Mouse (Mus musculus): ENCODE results near the gene Tcf15. TPM values are rescaled to one million over a fixed set of nuclear protein-coding genes. Genes with fewer than 3 reads are reported as not detected.

Gene Tcf15
- polyA plus RNA-seq, 1 experiment from 2014 or later = 5.5 TPM

- H3K36me3 ChIP-seq = no peaks in the 10 kb centered on the region
- no peaks in the 10 kb centered on the region for H3K9me3 ChIP-seq (replicated peaks)
- ATAC-seq (ENCODE audit: insufficient number of reproducible peaks, low FRiP score, low TSS enrichment, low read depth) = no peak
- WGBS = 69% methylated on average over 7 of the region's 7 CpGs
- H3K4me2 ChIP-seq (replicated peaks) = no peak overlapping the region
- no peak overlapping the region for H3K27ac ChIP-seq (replicated peaks)
- H3K4me1 ChIP-seq = no peaks in the 10 kb centered on the region
- H3K27me3 ChIP-seq = no peaks in the 10 kb centered on the region
- no peak overlapping the region for H3K9ac ChIP-seq
- H3K4me3 ChIP-seq (replicated peaks) = no peak overlapping the region
Observed at GRCm38 (mm10) chr2:152193346-152193710, 50.0 kb downstream of the Tcf15 start.

GRCm38 (mm10) chr2:152194586-152194985 lies 51.2 kb downstream of the Tcf15 start:
- H3K27ac ChIP-seq (replicated peaks) = no peak overlapping the region
- H3K36me3 ChIP-seq = no peaks in the 10 kb centered on the region
- H3K9ac ChIP-seq = no peak overlapping the region
- no peaks in the 10 kb centered on the region for H3K27me3 ChIP-seq
- ATAC-seq (ENCODE audit: insufficient number of reproducible peaks, low FRiP score, low TSS enrichment, low read depth) = no peak
- no peak overlapping the region for H3K4me2 ChIP-seq (replicated peaks)
- H3K4me3 ChIP-seq (replicated peaks) = no peak overlapping the region
- H3K4me1 ChIP-seq = no peaks in the 10 kb centered on the region
- no peaks in the 10 kb centered on the region for H3K9me3 ChIP-seq (replicated peaks)
- 76% methylated on average over 2 of the region's 2 CpGs for WGBS

GRCm38 (mm10) chr2:152196896-152197295 lies 53.5 kb downstream of the Tcf15 start:
- ATAC-seq (ENCODE audit: insufficient number of reproducible peaks, low FRiP score, low TSS enrichment, low read depth) = no peak
- Histone ChIP-seq H3K4me3 (replicated peaks) (no peak overlapping the region), H3K4me2 (replicated peaks) (no peak overlapping the region), H3K9ac (no peak overlapping the region), H3K27ac (replicated peaks) (no peak overlapping the region), H3K36me3 (no peaks in the 10 kb centered on the region), H3K27me3 (no peaks in the 10 kb centered on the region), H3K4me1 (no peaks in the 10 kb centered on the region), H3K9me3 (replicated peaks) (no peaks in the 10 kb centered on the region)
- 32% methylated on average over 3 of the region's 3 CpGs for WGBS

GRCm38 (mm10) chr2:152197301-152197712 lies 53.9 kb downstream of the Tcf15 start:
- H3K9me3 ChIP-seq (replicated peaks) = no peaks in the 10 kb centered on the region
- no peaks in the 10 kb centered on the region for H3K36me3 ChIP-seq
- no peak overlapping the region for H3K27ac ChIP-seq (replicated peaks)
- 47% methylated on average over 10 of the region's 10 CpGs for WGBS
- H3K4me1 ChIP-seq = no peaks in the 10 kb centered on the region
- H3K9ac ChIP-seq = no peak overlapping the region
- H3K4me3 ChIP-seq (replicated peaks) = no peak overlapping the region
- peak; percentile 61; the same call in 1 of the 2 replicates for ATAC-seq (ENCODE audit: insufficient number of reproducible peaks, low FRiP score, low TSS enrichment, low read depth)
- H3K4me2 ChIP-seq (replicated peaks) = no peak overlapping the region
- H3K27me3 ChIP-seq = no peaks in the 10 kb centered on the region

Other genes with a start within 250 kb of the Tcf15 start
- gene Angpt4, start 232.4 kb upstream of the Tcf15 start, polyA plus RNA-seq (2015; fragmentation: Nextera tagmentation; extraction: Ambion mirVana) = 1.4 and 2.8 TPM in 2 replicates
- gene Fam110a, start 163.3 kb upstream of the Tcf15 start, polyA plus RNA-seq (2015; fragmentation: Nextera tagmentation; extraction: Ambion mirVana) = 29.5 and 30.7 TPM in 2 replicates
- 5.9 and 6.3 TPM in 2 replicates for gene Slc52a3, start 147.1 kb upstream of the Tcf15 start, polyA plus RNA-seq (2015; fragmentation: Nextera tagmentation; extraction: Ambion mirVana)
- 0.09 TPM in 1 of 2 replicates, not detected in the other for gene Scrt2, start 62.0 kb upstream of the Tcf15 start, polyA plus RNA-seq (2015; fragmentation: Nextera tagmentation; extraction: Ambion mirVana)
- gene Srxn1, start 38.0 kb upstream of the Tcf15 start, polyA plus RNA-seq (2015; fragmentation: Nextera tagmentation; extraction: Ambion mirVana) = 11.0 and 11.5 TPM in 2 replicates
- gene Csnk2a1, start 83.3 kb downstream of the Tcf15 start, polyA plus RNA-seq (2015; fragmentation: Nextera tagmentation; extraction: Ambion mirVana) = 87.0 and 87.5 TPM in 2 replicates
- gene Tbc1d20, start 150.3 kb downstream of the Tcf15 start, polyA plus RNA-seq (2015; fragmentation: Nextera tagmentation; extraction: Ambion mirVana) = 47.6 and 49.1 TPM in 2 replicates
- 91.3 and 94.1 TPM in 2 replicates for gene Rbck1, start 189.1 kb downstream of the Tcf15 start, polyA plus RNA-seq (2015; fragmentation: Nextera tagmentation; extraction: Ambion mirVana)
- gene Trib3, start 200.5 kb downstream of the Tcf15 start, polyA plus RNA-seq (2015; fragmentation: Nextera tagmentation; extraction: Ambion mirVana) = 3.9 and 6.5 TPM in 2 replicates
- gene Nrsn2, start 233.1 kb downstream of the Tcf15 start, polyA plus RNA-seq (2015; fragmentation: Nextera tagmentation; extraction: Ambion mirVana) = 1.0 and 1.3 TPM in 2 replicates

Measured in embryonic facial prominence, embryonic 15.5 days (tissue).